Mouse (Mus musculus) kidney, postnatal 14 days (tissue): ENCODE measurements around the gene 1700025G04Rik.
A peak's percentile ranks its signal among the peaks of the same experiment; 100 is the strongest.
"Not testable (repeated sequence)": the region's sequence is repeated elsewhere in the genome, so short reads cannot be mapped to it uniquely, and the experiment has no call there.

ENCODE experiments used
- DNase-seq: peaks from one replicate; pipeline ENCODE4 v3.0.0; 2022; ENCODE audit warnings: mixed read lengths

Gene 1700025G04Rik

GRCm38 (mm10) chr1:151845926-151846782 lies 243.8 kb downstream of the 1700025G04Rik start:
- no peak for DNase-seq

GRCm38 (mm10) chr1:151845252-151845832 lies 244.6 kb downstream of the 1700025G04Rik start:
- no peak for DNase-seq

- DNase-seq, result not testable (repeated sequence)
Measured at GRCm38 (mm10) chr1:151840345-151840744, 249.6 kb downstream of the 1700025G04Rik start.

DNA sequence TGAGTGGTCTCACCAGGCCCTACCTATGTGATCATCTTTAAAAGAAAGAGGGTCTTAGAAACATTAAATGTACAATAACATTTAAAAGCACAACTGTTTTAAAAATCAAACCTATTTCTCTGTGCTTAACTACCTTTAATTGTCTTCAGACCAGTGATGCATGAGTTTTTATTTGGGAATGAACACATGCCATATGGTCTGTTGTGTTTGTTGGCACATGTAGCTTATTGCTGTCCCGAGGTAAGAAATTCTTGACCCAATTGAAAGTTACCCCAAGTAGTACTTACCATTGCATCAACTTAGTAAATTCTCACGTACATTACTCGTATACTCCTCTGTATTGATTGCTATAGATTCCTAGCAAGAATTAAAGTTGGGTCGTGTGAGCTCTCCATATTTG lies 254.7 kb downstream of the 1700025G04Rik start:
- no peak for DNase-seq

- DNase-seq, result no peak
Measured at GRCm38 (mm10) chr1:151831791-151832190, 258.1 kb downstream of the 1700025G04Rik start.

- DNase-seq, result no peak
Measured at GRCm38 (mm10) chr1:151825065-151825464, 264.9 kb downstream of the 1700025G04Rik start.

DNA sequence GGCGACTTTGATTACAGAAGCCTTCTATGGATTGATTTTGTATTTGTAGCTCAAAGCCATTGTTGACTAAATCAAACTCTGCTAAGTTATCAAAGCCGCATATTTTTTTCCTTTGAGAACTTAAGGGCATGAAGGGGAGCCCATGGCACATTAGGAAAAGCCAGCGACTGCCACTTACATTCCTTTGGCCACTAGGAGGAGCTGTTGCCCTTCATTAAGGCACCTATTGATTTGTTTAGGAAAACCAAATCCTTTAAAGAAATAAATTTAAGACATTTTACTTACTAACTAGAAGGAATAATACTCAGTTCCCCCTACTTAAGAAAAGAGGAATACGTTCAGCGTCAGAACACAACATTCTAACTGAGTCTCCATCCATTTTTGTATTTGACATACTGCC lies 269.5 kb downstream of the 1700025G04Rik start:
- peak; percentile 73 for DNase-seq

DNA sequence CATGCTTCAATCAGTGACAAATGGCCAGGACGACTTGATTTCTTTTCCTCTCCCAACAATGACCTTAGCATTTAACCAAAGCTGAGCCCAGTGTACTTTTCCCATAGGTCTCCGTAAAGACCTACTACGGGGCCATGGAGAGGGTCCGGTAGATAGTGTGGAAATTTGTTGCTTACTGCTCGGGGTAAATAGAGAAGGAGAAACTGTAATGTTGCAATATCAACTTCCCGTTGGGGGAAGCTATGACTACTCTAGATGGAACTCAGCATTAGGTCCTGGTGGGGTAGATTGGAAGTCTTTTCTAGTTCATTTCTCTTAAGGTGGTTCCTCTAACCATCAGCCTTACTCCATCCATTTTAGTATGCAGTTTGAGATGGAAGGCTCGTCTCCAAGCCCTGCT lies 270.7 kb downstream of the 1700025G04Rik start:
- no peak for DNase-seq

GRCm38 (mm10) chr1:151816051-151816450 lies 273.9 kb downstream of the 1700025G04Rik start:
- no peak for DNase-seq

DNA sequence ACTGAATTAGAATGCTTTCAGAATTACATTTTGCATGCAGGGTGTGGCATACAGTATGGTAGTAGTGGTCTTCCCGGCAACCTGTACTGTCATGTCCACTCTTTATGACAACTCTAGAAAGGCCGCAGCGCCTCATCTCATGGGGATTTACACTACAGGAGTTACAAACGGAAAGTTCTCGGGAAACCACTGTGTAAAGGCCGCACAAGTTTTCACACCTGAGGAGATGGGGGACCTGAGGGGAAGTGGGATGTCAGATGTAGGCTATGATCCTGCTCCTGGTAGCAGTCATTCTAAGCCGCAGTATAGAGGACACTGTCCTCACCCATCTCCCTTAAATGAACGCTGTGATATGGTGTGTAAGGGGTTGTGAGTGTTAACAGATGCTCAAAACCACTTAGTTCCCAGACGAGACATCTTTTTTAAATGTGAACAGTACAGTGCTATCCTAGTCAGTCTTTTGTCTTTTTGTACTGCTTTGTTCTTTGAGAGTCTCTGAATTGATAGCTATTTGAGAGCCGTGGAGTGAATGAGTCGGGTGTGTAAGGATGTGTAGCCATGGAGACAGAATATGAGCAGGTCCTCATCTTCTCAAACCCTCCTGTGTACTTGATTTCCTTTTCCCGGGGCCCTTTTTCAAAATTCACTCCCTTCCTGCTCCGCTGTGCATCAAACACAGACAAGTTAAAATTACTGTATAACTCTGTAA lies 277.8 kb downstream of the 1700025G04Rik start:
- DNase-seq, result no peak

GRCm38 (mm10) chr1:151811456-151811855 lies 278.5 kb downstream of the 1700025G04Rik start:
- no peak for DNase-seq

DNA sequence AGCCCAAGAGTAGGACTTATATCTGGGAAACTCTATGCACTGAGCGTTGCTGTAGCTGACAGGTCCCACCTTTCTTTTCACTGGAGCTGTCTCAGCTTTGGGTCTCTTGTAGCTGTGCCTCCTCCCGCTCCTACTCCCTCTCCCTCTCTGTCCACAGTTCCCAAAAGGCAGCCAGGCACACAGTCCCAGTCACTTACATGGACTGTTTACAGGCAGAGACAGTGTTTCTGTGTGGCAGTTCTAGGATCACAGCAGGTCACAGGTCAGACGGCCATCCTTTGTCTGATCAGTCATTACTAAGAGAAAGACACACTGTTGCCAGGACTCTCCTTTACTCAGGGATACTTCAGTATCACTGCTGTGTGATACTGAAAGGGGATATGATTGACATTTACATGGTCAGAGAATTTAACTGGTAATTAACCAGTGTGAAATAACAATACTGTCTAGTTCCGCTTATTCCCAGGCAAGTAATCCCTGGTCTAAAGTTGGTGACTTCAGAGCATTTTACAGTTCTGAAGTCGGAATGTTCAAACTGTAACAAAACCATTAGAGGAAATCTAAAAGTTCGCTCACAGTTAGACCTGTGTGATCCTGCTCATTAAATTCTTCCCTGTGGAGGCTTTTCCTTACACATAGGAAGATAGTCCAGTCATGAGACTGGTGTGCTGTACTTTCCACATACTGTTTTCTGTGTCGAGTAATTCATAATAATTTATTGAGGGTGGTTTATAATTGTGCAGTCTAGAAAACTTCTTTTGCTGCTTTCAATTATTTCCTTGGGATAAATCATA lies 279.1 kb downstream of the 1700025G04Rik start:
- no peak for DNase-seq

GRCm38 (mm10) chr1:151807286-151807685 lies 282.6 kb downstream of the 1700025G04Rik start:
- no peak for DNase-seq

GRCm38 (mm10) chr1:151802795-151803194 lies 287.1 kb downstream of the 1700025G04Rik start:
- DNase-seq, result not testable (repeated sequence)
